Mouse (Mus musculus): ENCODE measurements around the gene Ndufaf2.

- TF ChIP-seq POLR2A (IDR thresholded peaks at IDR 0.05; ENCODE audit: low read depth, low read length) (no peak), CTCF (IDR thresholded peaks at IDR 0.05; ENCODE audit: extremely low read depth, insufficient read length, insufficient replicate concordance, low read depth, low read length) (no peak)
These were observed 5.6 kb downstream of the Ndufaf2 start for GRCm38 (mm10) chr13:108152650-108153372.

Measured in small intestine, adult 2 months (tissue).